Mouse (Mus musculus) heart, postnatal 10 days (tissue): ENCODE measurements around the gene Timm44. TPM values are rescaled to one million over a fixed set of nuclear protein-coding genes. Genes with fewer than 3 reads are reported as not detected.

Experiments
- DNase-seq, 2 experiments: peaks; one replicate each; pipeline ENCODE4 v3.0.0; 2021
- intact Hi-C: fragments of 180-260 bp; cut with DNase I; formaldehyde crosslinking; loops from one replicate; pipeline ENCODE4 v1.15.1; 2025
- total RNA-seq, 2 experiments: library from RNA; stranded (reverse); gene quantifications; 2 replicates each; pipeline ENCODE4 v1.2.3; 2021

Timm44 gene
- total RNA-seq: 100 to 1,000 TPM; 107 to 112 TPM

GRCm38 (mm10) chr8:4275275-4276110 is at the start of gene Timm44:
Gene Timm44 (minus strand): TSS chr8:4275913.
- intact Hi-C loops: no loop called here
- DNase-seq: peak; percentile 97 to 98

GRCm38 (mm10) chr8:4324983-4325750 is 49.5 kb upstream of the Timm44 start, which contains the start of the genes Ccl25 and Elavl1:
Gene Ccl25 (plus strand): TSS chr8:4325210.
Gene Elavl1 (minus strand): TSS chr8:4325413.
- DNase-seq: peak; percentile 98
- intact Hi-C loops: loop anchor here (5.0 kb wide), 3 partner anchors 133 to 192 kb away; partner anchors contain the start of gene Cers4

- intact Hi-C loops: loop anchor here (5.0 kb wide), 1 partner anchor 132 kb away; no protein-coding TSS in a partner anchor
- no peak for DNase-seq
These were observed 48.8 kb upstream of the Timm44 start for GRCm38 (mm10) chr8:4324525-4324924.

- intact Hi-C loops: loop anchor here (2.0 to 5.0 kb wide), 2 partner anchors 71 to 132 kb away; partner anchors contain the start of gene Snapc2
- DNase-seq: no peak
These were observed 48.2 kb upstream of the Timm44 start for GRCm38 (mm10) chr8:4323917-4324316.

- peak; percentile 88 to 92 for DNase-seq
- intact Hi-C loops: loop anchor here (2.0 to 5.0 kb wide), 2 partner anchors 70 to 130 kb away; partner anchors contain the start of gene Snapc2
These were observed 46.8 kb upstream of the Timm44 start for GRCm38 (mm10) chr8:4322470-4322869.

- intact Hi-C loops: loop anchor here (5.0 kb wide), 1 partner anchor 129 kb away; no protein-coding TSS in a partner anchor
- DNase-seq: peak; percentile 22 to 31
These were observed 45.3 kb upstream of the Timm44 start for GRCm38 (mm10) chr8:4321031-4321430.

- intact Hi-C loops: loop anchor here (5.0 kb wide), 1 partner anchor 128 kb away; no protein-coding TSS in a partner anchor
- peak in 1 of 2 experiments; percentile 17 for DNase-seq
These were observed 44.7 kb upstream of the Timm44 start for GRCm38 (mm10) chr8:4320404-4320803.

GRCm38 (mm10) chr8:4319573-4319872 is 43.8 kb upstream of the Timm44 start:
- intact Hi-C loops: no loop called here
- no peak for DNase-seq

GRCm38 (mm10) chr8:4318796-4319572 is 43.3 kb upstream of the Timm44 start:
- intact Hi-C loops: no loop called here
- DNase-seq: no peak

- intact Hi-C loops: no loop called here
- no peak for DNase-seq
These were observed 42.4 kb upstream of the Timm44 start for GRCm38 (mm10) chr8:4318124-4318523.

- no peak for DNase-seq
- intact Hi-C loops: no loop called here
These were observed 39.1 kb upstream of the Timm44 start for GRCm38 (mm10) chr8:4314852-4315251.

GRCm38 (mm10) chr8:4313254-4314124 is 37.8 kb upstream of the Timm44 start:
- intact Hi-C loops: no loop called here
- DNase-seq: no peak

- DNase-seq: no peak
- intact Hi-C loops: no loop called here
These were observed 36.4 kb upstream of the Timm44 start for GRCm38 (mm10) chr8:4312104-4312503.

- DNase-seq: no peak
These were observed 30.1 kb upstream of the Timm44 start for GRCm38 (mm10) chr8:4305838-4306237.

GRCm38 (mm10) chr8:4304124-4304547 is 28.4 kb upstream of the Timm44 start:
- no peak for DNase-seq
- intact Hi-C loops: no loop called here

More at GRCm38 (mm10) chr8:4305838-4306237, 30.1 kb upstream of the Timm44 start:
- intact Hi-C loops: no loop called here

- no peak for DNase-seq
- intact Hi-C loops: no loop called here
These were observed 22.1 kb upstream of the Timm44 start for GRCm38 (mm10) chr8:4297822-4298221.

- intact Hi-C loops: no loop called here
- DNase-seq: no peak
These were observed 17.0 kb upstream of the Timm44 start for GRCm38 (mm10) chr8:4292738-4293137.

GRCm38 (mm10) chr8:4276111-4276465 is 375 bp upstream of the Timm44 start:
- DNase-seq: no peak
- intact Hi-C loops: no loop called here

- no peak for DNase-seq
These were observed 6.1 kb downstream of the Timm44 start for GRCm38 (mm10) chr8:4269609-4270008.

GRCm38 (mm10) chr8:4267627-4268026 is 8.1 kb downstream of the Timm44 start:
- intact Hi-C loops: no loop called here
- no peak for DNase-seq

More at GRCm38 (mm10) chr8:4269609-4270008, 6.1 kb downstream of the Timm44 start:
- intact Hi-C loops: no loop called here
